Mouse (Mus musculus): ENCODE measurements around the gene Slc39a9.

GRCm38 (mm10) chr12:80653951-80654658, 10.4 kb downstream of the Slc39a9 start:
- TF ChIP-seq CTCF (IDR thresholded peaks at IDR 0.05; ENCODE audit: borderline replicate concordance, control insufficient read depth, extremely low read depth, insufficient read depth, low read length, poor library complexity) (no peak), POLR2A (IDR thresholded peaks at IDR 0.05; ENCODE audit: control insufficient read depth, extremely low read depth, insufficient read depth, low read length, poor library complexity) (no peak)

All from thymus, adult 2 months (tissue).